Mouse (Mus musculus) ovary, postnatal 14 days (tissue): ENCODE data around the gene Col18a1.

Experiments
- DNase-seq: peaks from one replicate; pipeline ENCODE4 v3.0.0; 2022; ENCODE audit warnings: low spot score

The Col18a1 gene

DNA sequence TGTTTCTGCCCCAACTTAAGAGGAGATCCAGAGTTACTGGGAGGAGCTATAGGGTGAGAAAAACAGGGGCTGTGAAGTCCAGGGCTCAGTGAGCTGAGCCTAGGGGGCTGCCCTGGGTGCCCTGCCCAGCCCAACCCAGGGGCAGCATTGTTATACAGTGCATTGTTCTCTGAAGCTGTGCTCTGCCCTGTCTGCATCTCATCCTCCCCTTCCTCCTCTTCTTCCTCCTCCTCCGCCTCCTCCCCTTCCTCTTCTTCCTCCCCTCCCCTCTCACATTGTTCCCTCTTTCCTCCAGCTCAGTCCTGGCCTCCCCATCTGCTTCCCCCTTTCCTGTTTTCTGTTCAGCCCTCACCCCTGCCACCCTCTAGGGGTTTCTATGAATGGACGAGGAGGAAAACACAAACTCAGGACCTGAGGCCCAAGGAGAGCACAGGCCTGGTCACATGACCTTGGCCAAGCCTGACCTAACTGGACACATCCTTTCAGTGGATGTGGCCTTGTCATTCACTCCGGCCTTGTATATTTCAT, 16.5 kb upstream of the Col18a1 start:
- no peak for DNase-seq

GRCm38 (mm10) chr10:77180110-77180509, 13.8 kb upstream of the Col18a1 start:
- no peak for DNase-seq

- no peak for DNase-seq
Measured at GRCm38 (mm10) chr10:77178691-77179090, 12.3 kb upstream of the Col18a1 start.

DNA sequence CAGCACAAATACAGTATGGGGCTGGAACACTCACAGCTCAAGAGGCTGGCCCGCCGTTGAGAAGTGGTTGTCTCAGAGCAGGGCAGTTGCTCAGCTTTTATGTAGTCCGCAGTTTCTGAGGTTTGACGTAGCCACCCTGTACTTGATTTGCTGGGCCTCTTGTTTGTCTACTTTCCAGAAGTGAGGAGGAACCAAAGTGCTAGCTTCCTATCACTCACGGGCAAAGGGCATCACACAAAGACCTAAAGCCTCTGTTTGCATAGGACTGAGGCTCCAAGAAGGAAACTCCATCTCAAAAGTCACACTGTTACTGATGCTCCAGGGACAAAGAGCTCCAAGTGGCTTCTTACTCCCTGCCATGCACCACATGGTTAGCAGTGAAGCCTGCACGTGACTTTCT, 4.1 kb upstream of the Col18a1 start:
- no peak for DNase-seq

DNA sequence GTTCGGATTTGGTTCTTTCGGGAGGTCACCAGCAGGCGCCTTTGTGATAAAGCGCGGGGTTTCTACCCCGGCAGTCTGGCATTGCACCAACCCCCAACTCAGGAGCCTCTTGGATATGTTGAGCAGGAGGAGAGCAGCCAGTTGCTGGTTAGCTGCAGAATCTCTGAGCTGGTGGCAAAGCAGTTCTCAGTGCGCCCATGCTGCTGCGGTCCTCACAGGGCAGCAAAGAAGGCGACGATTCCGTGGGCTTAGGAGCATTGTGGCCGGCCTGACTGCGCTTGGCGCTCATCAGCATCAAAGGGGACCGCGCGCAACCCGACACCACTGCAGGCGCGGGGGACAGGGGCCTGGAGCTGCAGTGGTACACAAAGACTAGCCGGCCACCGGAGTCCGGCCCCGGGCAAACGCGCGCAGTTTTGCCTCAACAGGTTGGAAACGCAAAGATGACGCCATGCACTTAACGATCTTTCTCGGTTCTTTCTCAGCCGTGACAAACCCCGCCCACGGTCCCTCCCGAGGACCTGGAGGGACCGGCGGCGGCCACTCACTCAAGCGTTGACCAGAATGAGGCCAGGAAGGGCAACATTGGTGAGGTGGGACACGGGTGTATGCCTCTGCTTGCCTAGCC, 916 bp downstream of the Col18a1 start:
- DNase-seq: no peak

- DNase-seq: no peak
Measured at GRCm38 (mm10) chr10:77164437-77165052, 1.8 kb downstream of the Col18a1 start.

- no peak for DNase-seq
Measured at GRCm38 (mm10) chr10:77164041-77164436, 2.3 kb downstream of the Col18a1 start.

GRCm38 (mm10) chr10:77163392-77163977, 2.9 kb downstream of the Col18a1 start:
- DNase-seq: no peak

DNA sequence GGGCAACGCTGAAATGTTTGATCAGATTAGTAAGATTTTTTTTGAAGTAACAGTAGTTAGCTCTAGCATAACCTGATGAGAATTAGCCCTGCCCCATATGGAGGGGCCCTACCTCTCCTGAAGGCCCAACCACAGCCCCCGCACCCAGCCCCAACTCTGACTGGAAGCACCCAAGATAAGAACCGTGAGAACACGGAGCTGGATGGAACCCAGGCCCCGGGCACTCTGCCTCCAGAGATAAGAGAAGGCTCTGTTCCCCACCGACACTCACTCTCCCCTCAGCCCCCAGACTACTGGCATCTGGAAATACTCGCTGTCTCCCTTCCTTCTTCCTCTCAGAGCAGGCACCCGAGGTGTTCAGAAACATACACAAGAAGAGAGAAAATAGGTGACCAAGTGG, 6.8 kb downstream of the Col18a1 start:
- no peak for DNase-seq

DNA sequence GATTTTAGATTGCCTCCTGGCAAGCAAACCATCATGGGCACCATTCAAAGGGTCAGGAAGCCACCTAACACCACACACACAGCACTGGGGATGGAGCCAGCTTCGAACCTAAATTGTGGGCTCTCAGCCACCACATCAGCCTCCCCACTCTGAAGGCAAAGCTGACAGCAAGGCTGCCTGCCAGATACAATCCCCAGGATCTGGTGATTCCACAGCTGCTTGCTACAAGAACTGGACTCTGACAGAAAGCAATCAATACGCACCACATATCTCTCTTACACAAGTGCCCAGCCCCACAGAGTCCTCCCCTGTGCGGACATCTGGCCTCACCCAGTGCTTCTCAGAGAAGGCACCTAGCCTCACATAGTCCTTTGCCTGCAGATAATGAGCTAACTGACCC, 7.4 kb downstream of the Col18a1 start:
- DNase-seq: no peak

DNA sequence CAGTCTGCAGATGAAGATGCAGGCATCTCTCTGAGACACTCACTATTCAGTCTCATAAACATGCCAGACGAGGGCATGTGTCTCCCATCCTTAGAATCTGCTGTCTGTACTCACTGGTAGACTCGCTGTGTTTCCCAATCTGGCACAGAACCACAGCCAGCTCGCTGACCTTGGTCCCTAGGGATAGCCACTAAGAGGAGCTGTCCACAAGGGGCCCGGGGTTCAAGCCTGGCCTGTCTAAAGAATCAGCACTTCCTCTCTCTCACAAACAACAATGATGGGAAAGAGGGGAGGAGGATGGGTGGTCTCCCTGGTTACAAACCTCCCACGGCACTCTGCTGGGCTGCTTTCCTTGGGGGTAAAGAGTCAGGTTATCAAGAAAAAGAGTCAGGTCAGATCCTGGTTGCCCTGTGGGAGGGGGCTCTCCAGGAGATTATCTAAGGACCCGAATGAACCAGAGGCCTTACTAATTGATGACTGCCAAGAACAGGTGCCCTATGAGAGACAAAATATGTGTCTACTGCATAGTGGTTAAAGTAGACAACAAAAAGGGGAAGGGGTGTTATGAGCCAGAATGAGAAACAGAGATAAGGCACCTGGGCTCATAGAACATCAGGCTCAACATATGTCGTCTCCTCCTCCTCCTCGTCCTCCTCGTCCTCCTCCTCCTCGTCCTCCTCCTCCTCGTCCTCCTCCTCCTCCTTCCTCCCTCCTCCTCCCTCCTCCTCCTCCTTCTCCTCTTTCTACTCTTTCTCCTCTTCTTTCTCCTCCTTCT, 8.9 kb downstream of the Col18a1 start:
- no peak for DNase-seq

DNA sequence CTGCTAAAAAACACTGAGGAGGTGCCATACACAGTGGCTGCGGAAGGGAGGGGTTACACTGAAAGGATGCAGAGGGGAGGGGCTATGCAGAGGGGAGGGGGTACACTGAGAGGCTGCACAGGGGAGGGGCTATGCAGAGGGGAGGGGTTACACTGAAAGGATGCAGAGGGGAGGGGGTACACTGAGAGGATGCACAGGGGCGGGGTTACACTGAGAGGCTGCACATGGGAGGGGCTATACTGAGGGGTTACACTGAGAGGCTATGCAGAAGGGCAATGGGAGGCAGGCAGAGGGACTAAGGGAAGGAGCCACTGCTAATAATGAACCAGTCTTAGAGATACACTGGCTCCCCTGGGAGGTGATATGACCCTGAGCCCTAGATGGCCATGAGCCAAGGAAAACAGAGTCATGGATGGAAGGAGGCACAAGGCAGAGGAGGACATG, 14.1 kb downstream of the Col18a1 start:
- DNase-seq: no peak

DNA sequence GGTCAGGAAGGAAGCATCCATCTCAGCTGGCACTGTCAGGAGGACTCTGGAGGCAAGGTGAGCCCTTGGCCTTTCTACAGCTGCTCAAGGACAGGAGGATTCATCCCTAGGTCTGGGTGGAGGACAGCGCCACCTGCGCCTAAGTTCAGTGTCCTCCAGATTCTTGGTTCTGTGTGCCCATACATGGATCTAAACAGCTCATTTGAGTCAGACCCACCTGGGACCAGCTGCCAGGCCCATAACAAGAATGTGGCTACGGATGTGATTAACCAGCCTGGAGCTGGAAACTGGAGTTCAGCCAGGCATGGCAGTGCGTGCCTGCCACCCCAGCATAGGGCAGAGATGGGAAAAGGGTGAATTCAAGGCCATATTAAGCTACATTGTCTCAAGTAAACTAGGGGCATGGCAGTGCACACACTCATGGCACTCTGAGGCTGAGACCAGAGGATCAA, 14.8 kb downstream of the Col18a1 start:
- no peak for DNase-seq

DNA sequence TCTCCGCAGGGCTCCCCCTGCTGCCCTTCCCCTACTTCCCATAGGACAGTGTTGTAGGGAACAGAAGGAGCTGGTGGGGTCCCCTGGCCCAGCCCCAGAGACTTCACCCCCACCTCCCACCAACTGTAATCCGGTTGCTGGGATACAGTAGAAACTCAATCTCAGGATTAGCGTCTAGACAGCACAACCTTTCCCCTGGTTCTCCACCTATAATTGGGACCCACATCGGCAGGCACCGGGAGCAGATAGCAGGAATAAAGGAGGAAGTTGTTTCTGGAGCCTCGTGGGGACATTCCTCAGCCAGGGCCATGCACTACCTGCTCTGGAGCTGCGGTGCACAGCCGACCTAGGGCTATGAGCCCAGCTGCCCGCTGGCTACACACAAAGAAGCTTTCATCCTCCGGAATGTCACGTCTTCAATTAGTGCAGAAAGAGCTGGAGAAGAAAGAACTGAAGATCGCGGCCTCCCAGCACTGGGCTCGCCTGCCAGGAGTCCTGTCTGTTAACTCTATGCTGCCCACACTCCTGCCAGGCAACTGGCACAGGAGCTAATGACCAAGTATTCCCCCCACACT, 15.3 kb downstream of the Col18a1 start:
- DNase-seq: no peak

DNA sequence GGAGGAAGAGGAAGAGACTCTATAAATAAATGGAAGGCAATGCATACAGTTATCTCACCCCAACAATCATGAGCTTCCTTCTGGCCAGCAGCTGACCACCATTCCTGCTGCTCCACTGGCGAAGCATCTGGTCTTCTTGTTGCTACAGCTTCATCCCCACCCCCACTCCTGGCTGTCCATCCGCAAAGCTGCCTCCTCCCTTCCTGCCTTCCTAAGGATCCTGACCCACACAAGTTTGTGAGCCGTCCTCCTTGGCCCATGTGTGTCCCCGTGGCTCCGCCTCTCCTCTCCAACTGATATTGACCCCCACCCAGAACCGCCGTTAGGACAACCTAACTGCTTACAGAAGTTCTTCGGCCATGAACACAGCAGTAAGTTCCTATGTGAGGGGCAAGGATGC, 16.3 kb downstream of the Col18a1 start:
- DNase-seq: no peak

DNA sequence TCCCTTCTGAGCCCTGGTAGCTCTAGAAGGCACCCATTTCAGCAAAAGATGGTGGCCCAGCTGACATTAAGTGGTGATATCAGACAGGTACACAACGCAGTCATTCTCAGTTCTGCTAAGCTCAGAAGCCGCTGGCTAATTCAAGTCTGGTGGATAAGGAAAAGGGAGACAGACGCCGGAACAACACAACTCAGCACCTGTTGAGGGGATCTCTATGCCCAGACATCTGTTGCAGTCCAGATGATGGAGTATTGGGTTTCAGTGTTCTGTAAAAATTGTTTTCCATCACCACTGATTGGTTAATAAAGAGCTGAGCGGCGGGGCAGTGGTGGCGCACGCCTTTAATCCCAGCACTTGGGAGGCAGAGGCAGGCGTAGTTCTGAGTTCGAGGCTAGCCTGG, 18.8 kb downstream of the Col18a1 start:
- no peak for DNase-seq

GRCm38 (mm10) chr10:77146901-77147463, 19.4 kb downstream of the Col18a1 start:
- DNase-seq: no peak

- DNase-seq: no peak
Measured at GRCm38 (mm10) chr10:77145946-77146345, 20.4 kb downstream of the Col18a1 start.

DNA sequence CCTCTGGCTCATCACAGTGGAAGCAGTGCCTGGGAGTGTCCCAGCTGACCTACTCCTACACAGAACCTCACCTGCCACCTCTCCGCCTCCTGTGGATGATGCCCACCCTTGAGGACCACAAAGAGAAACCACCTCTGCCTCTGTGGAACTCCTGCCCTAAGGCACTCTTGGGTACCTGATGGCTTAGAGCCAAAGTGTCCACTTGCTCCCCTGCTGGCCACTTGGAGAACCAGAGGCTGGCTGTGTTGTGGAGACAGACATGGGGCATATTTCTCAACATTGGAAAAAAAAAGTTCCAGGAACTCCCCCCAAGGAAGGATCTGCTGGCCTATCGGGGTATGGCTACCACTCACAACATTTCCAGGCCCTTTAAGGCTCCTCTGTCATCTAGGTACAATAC, 22.0 kb downstream of the Col18a1 start:
- no peak for DNase-seq

- DNase-seq: peak; percentile 50
Measured at GRCm38 (mm10) chr10:77142328-77142727, 24.0 kb downstream of the Col18a1 start.

GRCm38 (mm10) chr10:77138304-77138703, 28.0 kb downstream of the Col18a1 start:
- DNase-seq: no peak

DNA sequence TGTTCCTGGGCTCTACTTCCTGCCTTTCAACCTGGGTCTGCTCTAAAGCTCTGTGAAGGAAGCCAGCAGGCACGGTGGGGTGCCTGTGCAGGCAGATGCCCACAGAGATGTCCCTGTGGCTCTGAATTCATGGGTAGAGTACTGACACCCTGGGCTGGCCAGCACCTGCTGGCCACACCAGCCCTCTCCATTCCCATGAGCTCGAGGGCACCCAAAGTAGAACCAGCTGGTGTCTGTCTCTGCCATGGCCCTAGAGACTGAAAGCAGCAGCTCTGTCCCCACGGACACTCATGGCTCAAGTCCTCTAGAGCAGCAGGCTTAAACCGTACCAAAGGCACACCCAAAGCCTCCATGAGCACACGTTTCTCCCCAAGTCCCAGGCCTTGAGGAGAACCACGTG, 30.1 kb downstream of the Col18a1 start:
- no peak for DNase-seq
